Mouse (Mus musculus) hindbrain, embryonic 10.5 days (tissue): ENCODE measurements around the gene Arid5b. TPM values are rescaled to one million over a fixed set of nuclear protein-coding genes. Genes with fewer than 3 reads are reported as not detected.

Source experiments
- DNase-seq: peaks from one replicate; pipeline ENCODE4 v3.0.0-alpha.2; 2017; ENCODE audit warnings: low spot score
- H3K27ac ChIP-seq: fragments of 300-500 bp; sonication (generic); 2 replicates; pipeline ENCODE4 v1.5.1; 2016; ENCODE audit warnings: mild to moderate bottlenecking, moderate library complexity
- H3K27me3 ChIP-seq: fragments of 300-500 bp; sonication (generic); 2 replicates; pipeline ENCODE4 v1.6.1; 2016; ENCODE audit warnings: mild to moderate bottlenecking; ENCODE audit not compliant: poor library complexity, insufficient read depth, severe bottlenecking
- H3K36me3 ChIP-seq: fragments of 300-500 bp; sonication (generic); 2 replicates; pipeline ENCODE4 v1.6.1; 2016; ENCODE audit warnings: mild to moderate bottlenecking, moderate library complexity
- H3K4me1 ChIP-seq: fragments of 300-500 bp; sonication (generic); replicated peaks from 2 replicates; pipeline ENCODE4 v1.6.1; 2016; ENCODE audit warnings: mild to moderate bottlenecking
- H3K4me3 ChIP-seq: fragments of 300-500 bp; sonication (generic); 2 replicates; pipeline ENCODE4 v1.5.1; 2016; ENCODE audit warnings: mild to moderate bottlenecking, moderate library complexity
- H3K9me3 ChIP-seq: fragments of 300-500 bp; sonication (generic); 2 replicates; pipeline ENCODE4 v1.6.1; 2016; ENCODE audit warnings: mild to moderate bottlenecking, moderate library complexity
- WGBS: fragments of 180-500 bp; shearing (Covaris S2); methylation state at CpG from one replicate; pipeline ENCODE4 v1.1.7; 2016; 5-methylcytosine and 5-hydroxymethylcytosine counted together
- polyA plus RNA-seq: library from polyadenylated mRNA; unstranded; fragments of >200 nt; fragmentation: Nextera tagmentation; extraction: Ambion mirVana; gene quantifications from 2 replicates; pipeline ENCODE4 v1.2.1, GENCODE M21; 2016

Arid5b gene
- polyA plus RNA-seq, 1 experiment from 2014 or later, result 14.2 TPM

GRCm38 (mm10) chr10:68281775-68282106 lies 3.2 kb upstream of the Arid5b start:
- Histone ChIP-seq H3K4me3 (no peak overlapping the region), H3K27ac (no peak overlapping the region), H3K9me3 (no peaks in the 10 kb centered on the region), H3K27me3 (peaks cover 18% of the 10 kb centered on the region), H3K4me1 (peaks cover 40% of the 10 kb centered on the region), H3K36me3 (no peaks in the 10 kb centered on the region)
- DNase-seq, result no peak
- 21% methylated on average over 3 of the region's 3 CpGs for WGBS

- H3K36me3 ChIP-seq, result no peaks in the 10 kb centered on the region
Observed at GRCm38 (mm10) chr10:68281076-68281774, 2.7 kb upstream of the Arid5b start.

GRCm38 (mm10) chr10:68279516-68280501 lies 1.3 kb upstream of the Arid5b start:
- peak; percentile 68 for DNase-seq
- peak overlapping the region; percentile 75 for H3K4me3 ChIP-seq
- WGBS, result under 1% methylated on average over 41 of the region's 41 CpGs
- H3K27ac ChIP-seq, result peak overlapping the region; percentile 93
- H3K27me3 ChIP-seq, result peaks cover 18% of the 10 kb centered on the region
- no peaks in the 10 kb centered on the region for H3K36me3 ChIP-seq
- H3K9me3 ChIP-seq, result no peaks in the 10 kb centered on the region
- H3K4me1 ChIP-seq, result peaks cover 59% of the 10 kb centered on the region

More at GRCm38 (mm10) chr10:68281076-68281774, 2.7 kb upstream of the Arid5b start:
- DNase-seq, result no peak
- no peaks in the 10 kb centered on the region for H3K9me3 ChIP-seq
- peaks cover 45% of the 10 kb centered on the region for H3K4me1 ChIP-seq
- WGBS, result 39% methylated on average over 6 of the region's 6 CpGs
- no peak overlapping the region for H3K4me3 ChIP-seq
- H3K27me3 ChIP-seq, result peaks cover 18% of the 10 kb centered on the region
- 0 out of 2 replicates have a peak overlapping the region, but pooled peaks have one; percentile 36 for H3K27ac ChIP-seq

GRCm38 (mm10) chr10:68277671-68278151 lies 829 bp downstream of the Arid5b start:
- WGBS, result under 1% methylated on average over 15 of the region's 15 CpGs
- peak; percentile 60 for DNase-seq
- no peaks in the 10 kb centered on the region for H3K9me3 ChIP-seq
- H3K36me3 ChIP-seq, result no peaks in the 10 kb centered on the region
- H3K4me3 ChIP-seq, result peak overlapping the region; percentile 75
- peaks cover 52% of the 10 kb centered on the region for H3K4me1 ChIP-seq
- peak overlapping the region; percentile 93 for H3K27ac ChIP-seq
- H3K27me3 ChIP-seq, result peaks cover 18% of the 10 kb centered on the region

GRCm38 (mm10) chr10:68276976-68277441 lies 1.5 kb downstream of the Arid5b start:
- Histone ChIP-seq H3K27ac (peak overlapping the region; percentile 90), H3K36me3 (no peaks in the 10 kb centered on the region), H3K9me3 (no peaks in the 10 kb centered on the region), H3K4me1 (peaks cover 45% of the 10 kb centered on the region), H3K4me3 (peak overlapping the region; percentile 75), H3K27me3 (peaks cover 18% of the 10 kb centered on the region)
- no peak for DNase-seq
- WGBS, result under 1% methylated on average over 34 of the region's 34 CpGs

GRCm38 (mm10) chr10:68276350-68276975 lies 2.1 kb downstream of the Arid5b start:
- Histone ChIP-seq H3K27ac (peak overlapping the region; percentile 90), H3K4me1 (peaks cover 39% of the 10 kb centered on the region), H3K27me3 (peaks cover 12% of the 10 kb centered on the region), H3K36me3 (no peaks in the 10 kb centered on the region), H3K9me3 (no peaks in the 10 kb centered on the region), H3K4me3 (peak overlapping the region; percentile 75)
- 0% methylated on average over 29 of the region's 29 CpGs for WGBS
- peak; percentile 80 for DNase-seq

GRCm38 (mm10) chr10:68274900-68275760 lies 3.4 kb downstream of the Arid5b start:
- no peak overlapping the region for H3K27ac ChIP-seq
- no peaks in the 10 kb centered on the region; the same call in 1 of the 2 replicates for H3K27me3 ChIP-seq
- H3K36me3 ChIP-seq, result 0 out of 2 replicates have a peak, but pooled peaks cover 2% of the 10 kb centered on the region
- peak; percentile 24 for DNase-seq
- WGBS, result 29% methylated on average over 18 of the region's 18 CpGs
- H3K4me1 ChIP-seq, result peaks cover 26% of the 10 kb centered on the region
- peak overlapping the region; percentile 26 for H3K4me3 ChIP-seq
- H3K9me3 ChIP-seq, result no peaks in the 10 kb centered on the region

GRCm38 (mm10) chr10:68269789-68270188 lies 8.8 kb downstream of the Arid5b start:
- Histone ChIP-seq H3K27me3 (no peaks in the 10 kb centered on the region), H3K36me3 (peaks cover 7% of the 10 kb centered on the region; the same call in 1 of the 2 replicates), H3K4me3 (no peak overlapping the region), H3K27ac (no peak overlapping the region), H3K9me3 (no peaks in the 10 kb centered on the region), H3K4me1 (peaks cover under 1% of the 10 kb centered on the region; the same call in 1 of the 2 replicates)
- DNase-seq, result no peak
- 92% methylated on average over 10 of the region's 10 CpGs for WGBS

GRCm38 (mm10) chr10:68268629-68269028 lies 9.9 kb downstream of the Arid5b start:
- 82% methylated on average over 5 of the region's 5 CpGs for WGBS
- no peak overlapping the region for H3K27ac ChIP-seq
- DNase-seq, result no peak
- H3K36me3 ChIP-seq, result peaks cover 7% of the 10 kb centered on the region
- H3K4me3 ChIP-seq, result no peak overlapping the region
- no peaks in the 10 kb centered on the region for H3K27me3 ChIP-seq
- H3K9me3 ChIP-seq, result no peaks in the 10 kb centered on the region
- no peaks in the 10 kb centered on the region for H3K4me1 ChIP-seq

GRCm38 (mm10) chr10:68263969-68264688 lies 14.4 kb downstream of the Arid5b start:
- no peak overlapping the region for H3K4me3 ChIP-seq
- peaks cover 5% of the 10 kb centered on the region for H3K36me3 ChIP-seq
- no peak for DNase-seq
- H3K27me3 ChIP-seq, result no peaks in the 10 kb centered on the region
- H3K4me1 ChIP-seq, result no peaks in the 10 kb centered on the region
- 84% methylated on average over 10 of the region's 10 CpGs for WGBS
- no peaks in the 10 kb centered on the region for H3K9me3 ChIP-seq
- no peak overlapping the region for H3K27ac ChIP-seq

- Histone ChIP-seq H3K4me3 (no peak overlapping the region), H3K4me1 (no peaks in the 10 kb centered on the region), H3K27ac (no peak overlapping the region), H3K36me3 (peaks cover 5% of the 10 kb centered on the region), H3K9me3 (no peaks in the 10 kb centered on the region), H3K27me3 (no peaks in the 10 kb centered on the region)
- WGBS, result 93% methylated on average over 9 of the region's 9 CpGs
- DNase-seq, result no peak
Observed at GRCm38 (mm10) chr10:68263296-68263968, 15.1 kb downstream of the Arid5b start.
